Mouse (Mus musculus) hindbrain, embryonic 16.5 days (tissue): ENCODE results near the gene Nfia. TPM values are rescaled to one million over a fixed set of nuclear protein-coding genes. Genes with fewer than 3 reads are reported as not detected.

Source experiments
- ATAC-seq: fragments of 200-750 bp; cut with Nextera tagmentation; 2 replicates; pipeline ENCODE4 v1.8.0; 2017; ENCODE audit warnings: moderate TSS enrichment, moderate library complexity
- H3K27ac ChIP-seq: fragments of 300-500 bp; sonication (generic); 2 replicates; pipeline ENCODE4 v1.5.1; 2014; ENCODE audit warnings: low read depth, mild to moderate bottlenecking, control low read depth, low read length, moderate library complexity
- H3K27me3 ChIP-seq: fragments of 300-500 bp; sonication (generic); replicated peaks from 2 replicates; pipeline ENCODE4 v1.6.1; 2014; ENCODE audit warnings: low read length; ENCODE audit not compliant: control insufficient read depth, insufficient read depth
- H3K36me3 ChIP-seq: fragments of 300-500 bp; sonication (generic); 2 replicates; pipeline ENCODE4 v1.6.1; 2014; ENCODE audit warnings: mild to moderate bottlenecking, low read length, moderate library complexity, mixed read lengths; ENCODE audit not compliant: control insufficient read depth, insufficient read depth
- H3K4me1 ChIP-seq: fragments of 300-500 bp; sonication (generic); 2 replicates; pipeline ENCODE4 v1.6.1; 2014; ENCODE audit warnings: low read depth, low read length; ENCODE audit not compliant: control insufficient read depth, insufficient read depth
- H3K4me2 ChIP-seq: fragments of 300-500 bp; sonication (generic); 2 replicates; pipeline ENCODE4 v1.6.1; 2014; ENCODE audit warnings: mild to moderate bottlenecking, low read length, control low read depth, moderate library complexity
- H3K4me3 ChIP-seq: fragments of 300-500 bp; sonication (generic); 2 replicates; pipeline ENCODE4 v1.5.1; 2014; ENCODE audit warnings: mild to moderate bottlenecking, low read length, control low read depth, moderate library complexity
- H3K9ac ChIP-seq: fragments of 300-500 bp; sonication (generic); 2 replicates; pipeline ENCODE4 v1.6.1; 2014; ENCODE audit warnings: low read depth, mild to moderate bottlenecking, control low read depth, low read length, moderate library complexity
- H3K9me3 ChIP-seq: fragments of 300-500 bp; sonication (generic); 2 replicates; pipeline ENCODE4 v1.6.1; 2014; ENCODE audit warnings: mild to moderate bottlenecking, low read length, moderate library complexity; ENCODE audit not compliant: control insufficient read depth
- WGBS: fragments of 180-500 bp; shearing (Covaris S2); extraction: QIAGEN DNeasy Blood & Tissue Kit; methylation state at CpG from one replicate; pipeline ENCODE4 v1.1.7; 2014; 5-methylcytosine and 5-hydroxymethylcytosine counted together
- polyA plus RNA-seq: library from polyadenylated mRNA; unstranded; fragments of >200 nt; fragmentation: Nextera tagmentation; extraction: Ambion mirVana; gene quantifications from 2 replicates; pipeline ENCODE4 v1.2.1, GENCODE M21; 2015

Nfia gene
- polyA plus RNA-seq, 1 experiment from 2014 or later = 38.4 TPM

DNA sequence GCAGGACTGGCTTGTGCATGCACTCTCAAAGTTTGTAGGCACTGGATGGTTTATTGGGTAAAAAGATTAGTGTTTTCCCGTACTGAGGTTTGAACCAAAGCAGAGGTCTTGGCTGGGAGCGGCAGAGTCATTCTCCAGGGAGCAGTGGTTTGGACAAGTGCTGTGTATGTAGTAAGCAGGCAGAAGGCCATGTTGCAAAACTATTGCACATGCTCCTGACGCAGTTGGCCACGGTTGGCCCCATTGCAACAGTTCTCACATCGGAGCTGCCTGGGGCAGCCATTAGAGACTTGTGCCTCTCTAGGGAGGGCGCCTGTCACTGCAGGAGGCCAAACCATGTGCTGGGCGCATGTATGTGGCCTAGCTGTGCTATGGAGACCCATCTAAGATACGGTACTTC, 331.6 kb downstream of the Nfia start:
- WGBS = 83% methylated on average over 8 of the region's 8 CpGs

DNA sequence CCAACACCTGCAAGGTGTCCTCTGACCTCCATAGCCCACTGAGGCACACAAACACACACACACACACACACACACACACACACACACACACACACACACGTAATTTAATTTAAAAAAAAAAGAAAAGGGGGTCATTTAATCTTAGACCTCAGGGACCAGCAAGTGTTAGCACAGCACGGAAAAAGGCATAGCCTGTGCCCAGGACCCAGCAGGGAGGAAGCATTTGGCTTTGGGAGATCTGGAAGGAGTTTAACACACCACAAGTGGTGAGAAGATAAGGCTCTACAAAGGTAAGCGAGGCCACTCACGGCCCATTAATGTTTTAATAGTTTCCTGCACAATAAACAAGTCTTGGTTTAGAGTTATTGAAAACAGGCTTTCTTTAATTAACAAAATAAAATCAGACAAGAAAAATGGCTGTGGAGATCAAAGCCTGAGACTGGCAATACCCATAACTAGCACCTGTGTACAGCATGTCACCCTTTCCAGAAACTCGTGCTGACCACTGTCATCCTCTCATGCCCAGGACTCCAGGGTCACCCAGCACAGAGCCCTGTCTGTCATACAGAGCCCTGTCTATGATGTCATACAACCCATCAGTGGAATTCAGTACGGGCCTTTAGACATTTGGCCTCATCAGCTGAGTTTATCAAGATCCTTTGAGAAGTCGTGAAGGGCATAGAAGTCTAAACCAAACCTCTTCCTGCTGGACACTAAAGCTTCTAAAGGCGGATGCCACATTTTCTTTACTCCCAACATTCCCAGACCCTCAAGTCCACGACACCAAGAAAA, 332.6 kb downstream of the Nfia start:
- H3K36me3 ChIP-seq = no peaks in the 10 kb centered on the region
- H3K4me3 ChIP-seq = no peak overlapping the region
- peaks cover 36% of the 10 kb centered on the region for H3K4me1 ChIP-seq
- no peak overlapping the region for H3K9ac ChIP-seq
- ATAC-seq = no peak
- H3K27me3 ChIP-seq = no peaks in the 10 kb centered on the region
- no peaks in the 10 kb centered on the region for H3K9me3 ChIP-seq
- no peak overlapping the region for H3K27ac ChIP-seq
- H3K4me2 ChIP-seq = no peak overlapping the region
- 67% methylated on average over 9 of the region's 9 CpGs for WGBS

More for the DNA sequence above, 331.6 kb downstream of the Nfia start:
- no peak for ATAC-seq
- H3K27me3 ChIP-seq = no peaks in the 10 kb centered on the region
- H3K27ac ChIP-seq = no peak overlapping the region
- peaks cover 36% of the 10 kb centered on the region for H3K4me1 ChIP-seq
- no peak overlapping the region for H3K4me2 ChIP-seq
- H3K9me3 ChIP-seq = no peaks in the 10 kb centered on the region
- no peak overlapping the region for H3K9ac ChIP-seq
- no peak overlapping the region for H3K4me3 ChIP-seq
- no peaks in the 10 kb centered on the region for H3K36me3 ChIP-seq

DNA sequence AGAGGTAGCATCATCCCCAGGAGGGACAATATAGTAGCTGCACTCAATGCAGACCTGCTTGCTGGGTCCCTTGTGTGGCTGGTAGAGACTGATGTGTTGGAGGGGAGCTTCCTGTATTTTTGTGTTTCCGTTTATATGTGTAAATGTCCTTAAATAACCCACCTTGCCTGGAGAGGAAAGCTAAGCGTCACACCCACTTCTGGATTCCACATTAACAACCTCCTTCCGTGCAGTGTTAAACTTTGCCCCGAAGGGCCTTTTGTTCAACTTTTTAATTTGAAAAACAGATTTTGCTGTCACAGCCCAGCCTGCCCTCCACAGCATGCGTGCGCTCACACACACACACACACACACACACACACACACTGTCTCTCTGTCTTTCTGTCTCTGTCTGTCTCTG, 333.4 kb downstream of the Nfia start:
- Histone ChIP-seq H3K4me1 (peaks cover 36% of the 10 kb centered on the region), H3K9me3 (no peaks in the 10 kb centered on the region), H3K27me3 (no peaks in the 10 kb centered on the region), H3K27ac (no peak overlapping the region), H3K9ac (no peak overlapping the region), H3K36me3 (no peaks in the 10 kb centered on the region), H3K4me2 (no peak overlapping the region; the same call in 1 of the 2 replicates), H3K4me3 (no peak overlapping the region)
- ATAC-seq = no peak
- WGBS = 36% methylated on average over 6 of the region's 6 CpGs

DNA sequence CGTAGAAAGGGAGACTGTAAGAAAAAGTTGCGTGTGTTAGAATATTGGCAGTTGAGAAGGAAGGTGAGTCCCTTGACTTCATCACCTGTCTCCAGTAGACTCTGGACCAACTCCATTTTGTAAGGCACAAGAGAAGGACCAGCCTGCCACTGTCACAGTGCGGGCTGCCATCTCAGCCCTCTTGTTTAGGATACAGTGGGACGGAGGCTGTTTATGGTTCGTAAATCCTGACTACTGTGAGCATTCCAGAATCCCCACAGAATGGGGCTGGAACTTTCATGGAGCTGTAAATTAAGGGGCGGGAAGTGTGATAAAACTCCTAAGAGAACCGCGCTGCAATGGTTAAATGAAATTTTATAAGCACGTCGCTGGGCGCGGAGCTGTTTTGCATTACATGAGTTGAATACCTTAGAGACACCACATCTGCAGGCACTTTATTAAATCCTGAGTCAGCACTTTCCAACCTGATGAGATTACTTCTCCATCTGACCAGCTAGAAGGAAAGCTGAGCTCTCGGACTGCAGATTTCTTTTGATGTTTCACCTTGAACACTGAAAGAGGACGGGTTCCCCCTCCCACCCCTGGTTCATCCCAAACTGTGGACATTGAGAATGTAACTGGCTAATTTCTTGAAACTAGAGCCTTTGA, 334.0 kb downstream of the Nfia start:
- H3K27me3 ChIP-seq = no peaks in the 10 kb centered on the region
- peaks cover 36% of the 10 kb centered on the region for H3K4me1 ChIP-seq
- peak overlapping the region; percentile 32 for H3K4me2 ChIP-seq
- no peaks in the 10 kb centered on the region for H3K36me3 ChIP-seq
- H3K27ac ChIP-seq = peak overlapping the region; percentile 48
- no peak overlapping the region for H3K4me3 ChIP-seq
- 20% methylated on average over 14 of the region's 14 CpGs for WGBS
- no peaks in the 10 kb centered on the region for H3K9me3 ChIP-seq
- H3K9ac ChIP-seq = no peak overlapping the region
- no peak for ATAC-seq

DNA sequence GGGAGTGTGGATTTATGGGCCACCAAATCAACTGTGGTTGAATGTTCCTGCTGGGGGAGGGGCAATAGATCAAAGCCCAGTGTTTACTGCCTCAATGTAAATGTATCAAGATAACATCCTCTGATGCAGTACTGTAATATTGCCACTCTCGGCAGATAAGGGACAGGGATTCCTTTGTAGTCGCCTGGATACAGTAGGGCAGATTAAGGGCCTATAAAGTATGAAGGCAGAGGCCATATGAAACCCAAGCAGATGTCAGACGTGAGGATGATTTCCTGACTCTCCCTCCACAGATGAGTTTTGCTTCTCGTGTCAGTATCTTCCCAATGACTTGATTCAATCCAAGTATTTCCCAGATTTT, 334.5 kb downstream of the Nfia start:
- no peak for ATAC-seq
- Histone ChIP-seq H3K36me3 (no peaks in the 10 kb centered on the region), H3K27me3 (no peaks in the 10 kb centered on the region), H3K9me3 (no peaks in the 10 kb centered on the region), H3K4me2 (peak overlapping the region; percentile 32; the same call in 1 of the 2 replicates), H3K9ac (no peak overlapping the region), H3K4me3 (no peak overlapping the region), H3K27ac (peak overlapping the region; percentile 48), H3K4me1 (peaks cover 36% of the 10 kb centered on the region)
- WGBS = 8% methylated on average over 4 of the region's 4 CpGs

DNA sequence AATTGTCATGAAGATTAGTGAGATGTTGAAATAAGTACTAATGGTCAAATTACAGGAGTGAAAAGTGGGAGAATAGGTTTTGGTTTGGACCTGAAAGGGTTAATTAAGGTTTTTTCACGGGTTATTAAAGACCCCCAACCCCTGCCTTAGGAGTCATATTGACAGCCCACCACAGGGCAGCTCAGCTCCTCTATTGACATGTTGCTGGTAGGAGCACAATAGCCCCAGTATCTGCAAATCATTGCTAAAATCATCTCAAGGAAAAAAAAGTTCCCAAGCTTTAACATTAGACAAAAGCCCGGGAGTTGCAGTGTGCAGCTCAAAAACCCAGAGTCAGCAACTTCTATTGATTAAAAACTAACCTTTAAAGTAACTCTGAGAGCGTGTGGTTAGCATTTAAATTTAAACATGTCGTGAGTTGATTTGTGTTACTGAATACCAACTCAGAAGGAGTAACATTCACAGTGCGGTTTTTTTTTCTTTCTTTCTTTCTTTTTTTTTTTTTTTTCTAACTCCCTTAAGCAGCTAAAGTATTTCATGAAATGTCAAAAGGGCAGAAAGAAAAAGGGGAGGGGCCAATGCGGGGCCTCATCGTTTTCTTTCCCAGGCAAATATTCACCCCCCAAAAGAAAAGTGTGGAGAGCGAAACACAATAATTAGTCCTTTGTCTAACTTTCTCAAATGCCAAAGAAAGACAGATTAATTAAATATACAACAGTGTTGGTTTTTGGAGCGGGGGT, 335.6 kb downstream of the Nfia start:
- peak overlapping the region; percentile 8; the same call in 1 of the 2 replicates for H3K4me2 ChIP-seq
- H3K36me3 ChIP-seq = no peaks in the 10 kb centered on the region
- no peak for ATAC-seq
- H3K27me3 ChIP-seq = no peaks in the 10 kb centered on the region
- no peak overlapping the region for H3K4me3 ChIP-seq
- H3K27ac ChIP-seq = peak overlapping the region; percentile 44
- 6% methylated on average over 9 of the region's 9 CpGs for WGBS
- no peaks in the 10 kb centered on the region for H3K9me3 ChIP-seq
- H3K4me1 ChIP-seq = peaks cover 33% of the 10 kb centered on the region
- H3K9ac ChIP-seq = 0 out of 2 replicates have a peak overlapping the region, but pooled peaks have one; percentile 11

DNA sequence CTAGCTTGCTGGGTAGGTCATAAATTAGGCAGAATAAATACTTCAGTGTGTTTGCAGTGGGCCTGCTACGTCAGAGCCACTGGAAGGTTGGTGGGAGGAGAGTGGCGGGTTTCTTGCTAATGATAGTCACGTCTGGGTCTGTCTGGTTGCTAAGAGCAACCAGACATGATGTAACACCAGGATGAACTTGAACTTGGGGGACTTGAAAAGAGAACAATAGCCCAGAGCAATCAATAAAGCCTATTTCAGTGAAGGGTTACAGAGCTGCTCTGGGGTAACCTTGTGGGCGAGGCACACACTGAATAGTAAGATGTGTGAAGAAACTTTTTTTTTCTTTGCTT, 336.1 kb downstream of the Nfia start:
- H3K9me3 ChIP-seq = no peaks in the 10 kb centered on the region
- 0 out of 2 replicates have a peak overlapping the region, but pooled peaks have one; percentile 8 for H3K4me2 ChIP-seq
- no peaks in the 10 kb centered on the region for H3K27me3 ChIP-seq
- WGBS = 7% methylated on average over 4 of the region's 4 CpGs
- H3K36me3 ChIP-seq = no peaks in the 10 kb centered on the region
- peak overlapping the region; percentile 44 for H3K27ac ChIP-seq
- peaks cover 31% of the 10 kb centered on the region for H3K4me1 ChIP-seq
- no peak overlapping the region for H3K4me3 ChIP-seq
- H3K9ac ChIP-seq = no peak overlapping the region
- ATAC-seq = peak; percentile 91

DNA sequence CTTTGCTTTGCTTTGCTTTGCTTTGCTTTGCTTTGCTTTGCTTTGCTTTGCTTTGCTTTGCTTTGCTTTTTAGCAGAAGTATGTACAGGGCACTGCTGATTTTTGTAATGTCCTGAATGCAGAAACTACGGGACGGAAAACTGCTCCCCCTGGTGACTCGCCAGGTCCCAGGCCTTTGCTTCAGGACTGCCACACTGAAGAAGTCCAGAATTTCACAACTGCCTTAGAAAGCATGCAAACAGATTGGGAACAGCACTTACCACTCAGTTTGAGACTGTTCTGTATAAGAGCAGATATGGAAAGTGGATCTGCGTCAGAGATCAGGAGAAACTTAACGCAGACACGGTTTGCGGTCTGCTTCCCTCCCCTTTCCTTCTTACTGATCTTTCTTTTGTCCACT, 336.5 kb downstream of the Nfia start:
- peak overlapping the region; percentile 56 for H3K27ac ChIP-seq
- no peaks in the 10 kb centered on the region for H3K27me3 ChIP-seq
- peak; percentile 80 for ATAC-seq
- H3K36me3 ChIP-seq = no peaks in the 10 kb centered on the region
- 7% methylated on average over 7 of the region's 7 CpGs for WGBS
- no peak overlapping the region for H3K4me3 ChIP-seq
- H3K9me3 ChIP-seq = no peaks in the 10 kb centered on the region
- no peak overlapping the region for H3K9ac ChIP-seq
- no peak overlapping the region for H3K4me2 ChIP-seq
- H3K4me1 ChIP-seq = peaks cover 31% of the 10 kb centered on the region

DNA sequence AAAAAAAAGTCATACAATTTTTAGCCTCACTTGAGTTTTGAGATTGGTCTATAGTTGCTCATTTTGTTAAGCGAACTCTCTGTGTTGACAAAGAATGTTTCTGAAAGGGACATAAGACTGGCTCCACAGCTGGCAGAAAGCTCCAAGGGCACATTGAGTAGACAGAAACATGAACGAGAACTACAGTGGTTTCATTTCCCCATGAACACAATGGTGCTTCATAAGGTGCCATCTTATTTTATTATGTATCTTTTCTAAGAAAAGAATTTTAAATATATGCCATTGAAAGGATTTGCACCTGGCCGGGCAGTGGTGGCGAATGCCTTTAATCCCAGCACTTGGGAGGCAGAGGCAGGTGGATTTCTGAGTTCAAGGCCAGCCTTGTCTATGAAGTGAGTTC, 337.4 kb downstream of the Nfia start:
- WGBS = 79% methylated on average over 4 of the region's 4 CpGs

More for the DNA sequence above, 337.4 kb downstream of the Nfia start:
- H3K27me3 ChIP-seq = no peaks in the 10 kb centered on the region
- no peaks in the 10 kb centered on the region for H3K36me3 ChIP-seq
- H3K4me3 ChIP-seq = no peak overlapping the region
- H3K4me1 ChIP-seq = peaks cover 29% of the 10 kb centered on the region
- no peak overlapping the region for H3K4me2 ChIP-seq
- no peak overlapping the region for H3K27ac ChIP-seq
- no peak overlapping the region for H3K9ac ChIP-seq
- no peaks in the 10 kb centered on the region for H3K9me3 ChIP-seq
- no peak for ATAC-seq
